Mouse (Mus musculus): ENCODE data around the gene Atp5f1. TPM values are rescaled to one million over a fixed set of nuclear protein-coding genes. Genes with fewer than 3 reads are reported as not detected.
"Not testable (repeated sequence)": the region's sequence is repeated elsewhere in the genome, so short reads cannot be mapped to it uniquely, and the experiment has no call there.

Gene Atp5f1
- polyA plus RNA-seq (2012; rRNA removed), result 176 and 185 TPM in 2 replicates

GRCm38 (mm10) chr3:105959999-105960398, at the start of gene Atp5f1:
Gene Atp5f1 (minus strand): TSS chr3:105960099.
- no peak for DNase-seq (ENCODE audit: low read depth, low spot score)
- 2% methylated on average over 6 of the region's 6 CpGs for WGBS

- not testable (repeated sequence) for DNase-seq (ENCODE audit: low read depth, low spot score)
- WGBS, result 55% methylated on average over 10 of the region's 10 CpGs
These were observed 43.5 kb upstream of the Atp5f1 start for GRCm38 (mm10) chr3:106003360-106003759.

GRCm38 (mm10) chr3:106001416-106002370, 41.8 kb upstream of the Atp5f1 start:
- WGBS, result 17% methylated on average over 17 of the region's 17 CpGs

GRCm38 (mm10) chr3:106000707-106001375, 40.9 kb upstream of the Atp5f1 start:
- DNase-seq (ENCODE audit: low read depth, low spot score), result no peak
- WGBS, result 22% methylated on average over 11 of the region's 11 CpGs

More at GRCm38 (mm10) chr3:106001416-106002370, 41.8 kb upstream of the Atp5f1 start:
- DNase-seq (ENCODE audit: low read depth, low spot score), result peak; percentile 6

GRCm38 (mm10) chr3:105994730-105995129, 34.8 kb upstream of the Atp5f1 start:
- no peak for DNase-seq (ENCODE audit: low read depth, low spot score)
- WGBS, result 49% methylated on average over 2 of the region's 2 CpGs

- WGBS, result 24% methylated on average over 4 of the region's 4 CpGs
- DNase-seq (ENCODE audit: low read depth, low spot score), result peak; percentile 8
These were observed 31.9 kb upstream of the Atp5f1 start for GRCm38 (mm10) chr3:105991653-105992283.

- WGBS, result 67% methylated on average over 5 of the region's 5 CpGs
- DNase-seq (ENCODE audit: low read depth, low spot score), result not testable (repeated sequence)
These were observed 29.7 kb upstream of the Atp5f1 start for GRCm38 (mm10) chr3:105989611-105990010.

GRCm38 (mm10) chr3:105974174-105974573, 14.3 kb upstream of the Atp5f1 start:
- 87% methylated on average over 2 of the region's 2 CpGs for WGBS
- no peak for DNase-seq (ENCODE audit: low read depth, low spot score)

GRCm38 (mm10) chr3:105973411-105973810, 13.5 kb upstream of the Atp5f1 start, which contains the start of gene Ovgp1:
Gene Ovgp1 (plus strand): TSS chr3:105973711.
- WGBS, result 73% methylated on average over 3 of the region's 3 CpGs
- no peak for DNase-seq (ENCODE audit: low read depth, low spot score)

- WGBS, result 84% methylated on average over 5 of the region's 5 CpGs
- no peak for DNase-seq (ENCODE audit: low read depth, low spot score)
These were observed 12.0 kb upstream of the Atp5f1 start for GRCm38 (mm10) chr3:105971831-105972446.

GRCm38 (mm10) chr3:105960700-105961099, 801 bp upstream of the Atp5f1 start:
- no peak for DNase-seq (ENCODE audit: low read depth, low spot score)

GRCm38 (mm10) chr3:105959585-105959984, 314 bp downstream of the Atp5f1 start:
- under 1% methylated on average over 26 of the region's 26 CpGs for WGBS
- no peak for DNase-seq (ENCODE audit: low read depth, low spot score)

More at GRCm38 (mm10) chr3:105960700-105961099, 801 bp upstream of the Atp5f1 start:
- WGBS, result 94% methylated on average over 2 of the region's 2 CpGs

GRCm38 (mm10) chr3:105958974-105959580, 822 bp downstream of the Atp5f1 start, which contains the start of gene Wdr77:
Gene Wdr77 (plus strand): TSS chr3:105959369.
- peak; percentile 99 for DNase-seq (ENCODE audit: low read depth, low spot score)
- under 1% methylated on average over 52 of the region's 52 CpGs for WGBS

GRCm38 (mm10) chr3:105958204-105958603, 1.7 kb downstream of the Atp5f1 start:
- WGBS, result 18% methylated on average over 5 of the region's 5 CpGs
- DNase-seq (ENCODE audit: low read depth, low spot score), result no peak

- no peak for DNase-seq (ENCODE audit: low read depth, low spot score)
- 92% methylated on average over 1 of the region's 1 CpGs for WGBS
These were observed 2.7 kb downstream of the Atp5f1 start for GRCm38 (mm10) chr3:105957235-105957634.

- 94% methylated on average over 7 of the region's 7 CpGs for WGBS
- DNase-seq (ENCODE audit: low read depth, low spot score), result no peak
These were observed 8.6 kb downstream of the Atp5f1 start for GRCm38 (mm10) chr3:105951348-105951747.

GRCm38 (mm10) chr3:105936111-105936510, 23.8 kb downstream of the Atp5f1 start:
- DNase-seq (ENCODE audit: low read depth, low spot score), result no peak
- WGBS, result 83% methylated on average over 4 of the region's 4 CpGs

GRCm38 (mm10) chr3:105935033-105935432, 24.9 kb downstream of the Atp5f1 start:
- DNase-seq (ENCODE audit: low read depth, low spot score), result no peak
- 50% methylated on average over 5 of the region's 5 CpGs for WGBS

- no peak for DNase-seq (ENCODE audit: low read depth, low spot score)
- 87% methylated on average over 6 of the region's 6 CpGs for WGBS
These were observed 26.0 kb downstream of the Atp5f1 start for GRCm38 (mm10) chr3:105933926-105934325.
